Mouse (Mus musculus): ENCODE measurements around the gene Wdr43. TPM values are rescaled to one million over a fixed set of nuclear protein-coding genes. Genes with fewer than 3 reads are reported as not detected.

Gene Wdr43
- polyA plus RNA-seq, 1 experiment from 2014 or later = 20.6 TPM

DNA sequence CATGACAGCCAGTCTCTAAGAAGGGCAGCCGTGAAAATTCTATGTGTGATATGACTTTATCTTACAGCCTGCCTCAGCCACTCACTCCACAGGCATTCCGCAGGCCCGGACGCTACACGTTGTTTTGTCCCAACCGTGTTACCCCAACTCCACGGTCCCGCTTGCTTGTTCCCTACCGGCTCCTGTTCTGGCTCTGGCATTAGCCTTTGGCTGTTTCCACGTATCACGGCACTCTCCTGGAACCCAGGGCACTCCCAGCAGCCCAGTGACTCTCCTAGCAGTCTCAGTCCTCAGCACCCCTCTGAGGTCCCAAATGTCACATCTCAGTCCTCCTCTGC, 82.9 kb downstream of the Wdr43 start:
- Histone ChIP-seq H3K27ac (ENCODE audit: low read length) (no peak overlapping the region), H3K9ac (replicated peaks; ENCODE audit: low read depth) (no peak overlapping the region), H3K27me3 (replicated peaks; ENCODE audit: insufficient read depth, low read length) (no peaks in the 10 kb centered on the region), H3K36me3 (ENCODE audit: insufficient read depth, low read length) (no peaks in the 10 kb centered on the region), H3K9me3 (ENCODE audit: low read length) (no peaks in the 10 kb centered on the region), H3K4me3 (ENCODE audit: low read depth, low read length) (no peak overlapping the region), H3K4me1 (ENCODE audit: insufficient read depth, low read depth, low read length) (no peaks in the 10 kb centered on the region), H3K4me2 (replicated peaks; ENCODE audit: low read depth, low read length) (no peak overlapping the region)
- TF ChIP-seq CTCF (IDR thresholded peaks at IDR 0.05) = no peak
- TF ChIP-seq EP300 (IDR thresholded peaks at IDR 0.05) = no peak
- no peak for DNase-seq (ENCODE audit: low spot score)
- no peak for ATAC-seq
- WGBS = 52% methylated on average over 11 of the region's 11 CpGs

DNA sequence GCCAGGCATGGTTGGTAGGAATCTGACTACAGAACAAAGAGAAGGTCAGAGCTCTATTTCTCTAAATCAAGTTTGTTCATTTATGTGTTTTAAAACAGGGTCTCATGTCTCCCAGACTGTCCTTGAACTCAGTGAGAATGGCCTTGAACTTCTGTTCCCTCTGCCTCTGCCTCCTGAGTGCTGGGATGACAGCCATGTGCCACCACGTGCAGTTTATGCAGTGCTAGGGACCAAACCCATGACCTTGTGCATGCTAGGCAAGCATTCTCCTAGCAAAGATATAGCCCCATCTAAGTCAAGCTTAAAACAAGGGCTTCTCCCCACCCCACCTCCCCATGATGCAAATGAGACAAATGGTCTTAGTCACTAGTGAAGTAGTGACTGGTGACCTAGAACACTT, 89.4 kb downstream of the Wdr43 start:
- H3K9ac ChIP-seq (replicated peaks; ENCODE audit: low read depth) = no peak overlapping the region
- H3K27ac ChIP-seq (ENCODE audit: low read length) = no peak overlapping the region
- H3K27me3 ChIP-seq (replicated peaks; ENCODE audit: insufficient read depth, low read length) = no peaks in the 10 kb centered on the region
- no peak overlapping the region for H3K4me2 ChIP-seq (replicated peaks; ENCODE audit: low read depth, low read length)
- WGBS = 54% methylated on average over 1 of the region's 1 CpGs
- TF ChIP-seq CTCF (IDR thresholded peaks at IDR 0.05) (no peak), EP300 (IDR thresholded peaks at IDR 0.05) (no peak)
- H3K36me3 ChIP-seq (ENCODE audit: insufficient read depth, low read length) = no peaks in the 10 kb centered on the region
- no peak for DNase-seq (ENCODE audit: low spot score)
- no peak for ATAC-seq
- no peaks in the 10 kb centered on the region for H3K9me3 ChIP-seq (ENCODE audit: low read length)
- H3K4me3 ChIP-seq (ENCODE audit: low read depth, low read length) = no peak overlapping the region
- no peaks in the 10 kb centered on the region for H3K4me1 ChIP-seq (ENCODE audit: insufficient read depth, low read depth, low read length)

DNA sequence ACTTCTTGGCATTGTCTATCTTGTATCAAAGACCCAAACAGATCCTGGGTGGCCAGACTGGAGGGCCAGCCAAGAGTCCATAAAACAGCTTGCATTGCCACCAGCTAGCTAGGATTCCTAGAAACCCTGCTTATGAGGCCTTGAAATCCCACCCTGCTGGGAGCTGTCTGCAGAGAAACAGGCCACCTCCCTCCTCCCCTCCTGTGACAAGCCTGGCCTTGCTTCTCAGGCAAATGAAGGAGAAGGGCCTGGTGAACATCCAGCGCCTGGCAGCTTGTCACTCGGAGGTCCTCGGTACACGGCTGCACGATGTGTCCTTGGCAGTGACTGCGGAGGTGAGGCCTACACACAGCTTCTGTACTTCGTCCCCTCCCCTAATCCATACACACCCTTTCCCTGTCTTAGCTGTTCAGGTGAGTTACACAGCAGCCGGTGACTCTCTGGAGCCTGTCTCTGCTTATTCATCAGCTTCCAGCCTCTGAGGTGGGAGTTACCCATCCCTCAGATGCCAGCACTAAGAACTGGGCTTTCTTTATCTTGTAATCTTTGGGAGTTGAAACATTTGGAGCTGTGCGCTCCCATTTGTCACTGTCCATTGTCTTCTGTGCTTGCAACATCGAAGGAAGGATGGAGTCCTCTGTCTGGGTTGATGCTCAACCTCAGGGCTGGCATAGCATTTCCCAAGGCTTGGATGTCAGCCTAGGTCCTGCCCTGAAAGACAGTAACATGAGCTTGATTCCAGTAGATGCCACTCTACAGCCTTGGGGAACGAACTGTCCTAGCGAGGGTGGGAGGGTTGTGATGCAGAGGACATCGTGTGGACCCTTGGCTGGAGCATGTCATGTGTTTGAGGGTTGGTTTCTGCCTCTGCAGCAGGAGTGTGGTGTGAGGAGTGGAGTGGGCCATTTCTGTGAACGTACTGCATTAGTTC, 90.1 kb downstream of the Wdr43 start:
- no peak overlapping the region for H3K27ac ChIP-seq (ENCODE audit: low read length)
- H3K4me2 ChIP-seq (replicated peaks; ENCODE audit: low read depth, low read length) = no peak overlapping the region
- no peak overlapping the region for H3K4me3 ChIP-seq (ENCODE audit: low read depth, low read length)
- WGBS = 78% methylated on average over 13 of the region's 14 CpGs
- no peaks in the 10 kb centered on the region for H3K4me1 ChIP-seq (ENCODE audit: insufficient read depth, low read depth, low read length)
- ATAC-seq (peak; percentile 55), DNase-seq (ENCODE audit: low spot score) (peak; percentile 30)
- H3K9ac ChIP-seq (replicated peaks; ENCODE audit: low read depth) = no peak overlapping the region
- TF ChIP-seq EP300 (IDR thresholded peaks at IDR 0.05) (no peak), CTCF (IDR thresholded peaks at IDR 0.05) (no peak)
- no peaks in the 10 kb centered on the region for H3K36me3 ChIP-seq (ENCODE audit: insufficient read depth, low read length)
- H3K27me3 ChIP-seq (replicated peaks; ENCODE audit: insufficient read depth, low read length) = no peaks in the 10 kb centered on the region
- H3K9me3 ChIP-seq (ENCODE audit: low read length) = no peaks in the 10 kb centered on the region

DNA sequence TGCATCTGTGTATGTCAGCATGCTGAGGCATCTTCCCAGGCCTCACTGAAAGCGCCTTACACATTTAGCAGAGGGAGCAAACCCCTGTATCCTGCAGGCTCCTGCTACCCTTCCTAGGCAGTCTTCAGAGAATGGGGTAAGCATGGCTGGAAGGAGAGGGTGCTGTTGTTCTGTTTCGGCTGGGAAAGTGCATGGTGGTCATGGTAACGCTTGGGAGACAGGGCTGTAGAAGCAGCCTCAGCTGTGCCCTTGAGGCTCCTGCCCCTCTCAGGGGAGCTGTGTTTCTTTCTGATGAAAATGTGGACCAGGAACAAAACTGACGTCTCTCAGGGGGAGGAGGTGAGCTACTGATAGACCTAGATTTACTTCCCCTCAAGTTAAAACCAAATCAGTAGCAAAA, 92.0 kb downstream of the Wdr43 start:
- H3K9me3 ChIP-seq (ENCODE audit: low read length) = no peaks in the 10 kb centered on the region
- ATAC-seq (no peak), DNase-seq (ENCODE audit: low spot score) (no peak)
- no peak overlapping the region for H3K4me2 ChIP-seq (replicated peaks; ENCODE audit: low read depth, low read length)
- 58% methylated on average over 4 of the region's 4 CpGs for WGBS
- no peak overlapping the region for H3K27ac ChIP-seq (ENCODE audit: low read length)
- H3K4me1 ChIP-seq (ENCODE audit: insufficient read depth, low read depth, low read length) = no peaks in the 10 kb centered on the region
- no peaks in the 10 kb centered on the region for H3K36me3 ChIP-seq (ENCODE audit: insufficient read depth, low read length)
- no peaks in the 10 kb centered on the region for H3K27me3 ChIP-seq (replicated peaks; ENCODE audit: insufficient read depth, low read length)
- TF ChIP-seq CTCF (IDR thresholded peaks at IDR 0.05) (no peak), EP300 (IDR thresholded peaks at IDR 0.05) (no peak)
- no peak overlapping the region for H3K4me3 ChIP-seq (ENCODE audit: low read depth, low read length)
- H3K9ac ChIP-seq (replicated peaks; ENCODE audit: low read depth) = no peak overlapping the region

Other genes starting within 250 kb of the Wdr43 start
- gene Gm4707, start 156.0 kb upstream of the Wdr43 start, polyA plus RNA-seq (2015; fragmentation: Nextera tagmentation; extraction: Ambion mirVana) = 0.44 and 0.89 TPM in 2 replicates
- gene Smchd1, start 140.6 kb upstream of the Wdr43 start, polyA plus RNA-seq (2015; fragmentation: Nextera tagmentation; extraction: Ambion mirVana) = 24.9 and 28.9 TPM in 2 replicates
- 3.2 and 3.3 TPM in 2 replicates for gene Ndc80, start 89.0 kb upstream of the Wdr43 start, polyA plus RNA-seq (2015; fragmentation: Nextera tagmentation; extraction: Ambion mirVana)
- gene Spdya, start 63.8 kb upstream of the Wdr43 start, polyA plus RNA-seq (2015; fragmentation: Nextera tagmentation; extraction: Ambion mirVana) = 0.42 and 0.46 TPM in 2 replicates
- gene Togaram2, start 57.4 kb downstream of the Wdr43 start, polyA plus RNA-seq (2015; fragmentation: Nextera tagmentation; extraction: Ambion mirVana) = 6.3 and 9.1 TPM in 2 replicates
- gene Pcare, start 137.0 kb downstream of the Wdr43 start, polyA plus RNA-seq (2015; fragmentation: Nextera tagmentation; extraction: Ambion mirVana) = not detected in 2 replicates
- 25.8 and 30.3 TPM in 2 replicates for gene Clip4, start 152.6 kb downstream of the Wdr43 start, polyA plus RNA-seq (2015; fragmentation: Nextera tagmentation; extraction: Ambion mirVana)

All from lung, postnatal 0 days (tissue).